Mouse (Mus musculus) heart, postnatal 0 days (tissue): ENCODE results near the gene Kmt5c. TPM values are rescaled to one million over a fixed set of nuclear protein-coding genes. Genes with fewer than 3 reads are reported as not detected.

Source experiments
- ATAC-seq: fragments of 200-750 bp; cut with Nextera tagmentation; 2 replicates; pipeline ENCODE4 v1.8.0; 2017; ENCODE audit warnings: low read depth, moderate number of reproducible peaks, moderate library complexity; ENCODE audit not compliant: insufficient read depth
- DNase-seq: peaks from one replicate; pipeline ENCODE4 v3.0.0-alpha.2; 2016; ENCODE audit warnings: low spot score
- H3K27ac ChIP-seq: fragments of 300-500 bp; sonication (generic); 2 replicates; pipeline ENCODE4 v1.5.1; 2014; ENCODE audit warnings: low read depth, mild to moderate bottlenecking
- H3K27me3 ChIP-seq: fragments of 300-500 bp; sonication (generic); 2 replicates; pipeline ENCODE4 v1.6.1; 2014; ENCODE audit warnings: low read length, mixed read lengths; ENCODE audit not compliant: control insufficient read depth, insufficient read depth
- H3K36me3 ChIP-seq: fragments of 300-500 bp; sonication (generic); replicated peaks from 2 replicates; pipeline ENCODE4 v1.6.1; 2014; ENCODE audit warnings: low read length, mixed read lengths; ENCODE audit not compliant: control insufficient read depth, insufficient read depth
- H3K4me1 ChIP-seq: fragments of 300-500 bp; sonication (generic); 2 replicates; pipeline ENCODE4 v1.6.1; 2014; ENCODE audit warnings: antibody characterized with exemption; ENCODE audit not compliant: control insufficient read depth, insufficient read depth
- H3K4me2 ChIP-seq: fragments of 300-500 bp; sonication (generic); 2 replicates; pipeline ENCODE4 v1.6.1; 2014; ENCODE audit warnings: low read depth, mild to moderate bottlenecking, low read length, moderate library complexity
- H3K4me3 ChIP-seq: fragments of 300-500 bp; sonication (generic); 2 replicates; pipeline ENCODE4 v1.5.1; 2014; ENCODE audit warnings: low read depth, low read length
- H3K9ac ChIP-seq: fragments of 300-500 bp; sonication (generic); replicated peaks from 2 replicates; pipeline ENCODE4 v1.6.1; 2014; ENCODE audit warnings: low read depth, low read length, mixed read lengths
- H3K9me3 ChIP-seq: fragments of 300-500 bp; sonication (generic); replicated peaks from 2 replicates; pipeline ENCODE4 v1.6.1; 2016; ENCODE audit warnings: low read length; ENCODE audit not compliant: control insufficient read depth
- CTCF ChIP-seq: IDR thresholded peaks from 2 replicates; pipeline ENCODE4 v1.5.1; 2016; ENCODE audit warnings: antibody characterized with exemption, control low read depth, low read depth
- EP300 ChIP-seq: IDR thresholded peaks from 2 replicates; pipeline ENCODE4 v1.6.1; 2016; ENCODE audit warnings: antibody characterized with exemption, low read depth
- WGBS: fragments of 180-500 bp; shearing (Covaris S2); extraction: QIAGEN DNeasy Blood & Tissue Kit; methylation state at CpG from one replicate; pipeline ENCODE4 v1.1.7; 2014; 5-methylcytosine and 5-hydroxymethylcytosine counted together
- polyA plus RNA-seq: library from polyadenylated mRNA; unstranded; fragments of >200 nt; fragmentation: Nextera tagmentation; extraction: Ambion mirVana; gene quantifications from 2 replicates; pipeline ENCODE4 v1.2.1, GENCODE M21; 2015
- total RNA-seq: library from RNA; depleted of rRNA; stranded (reverse); fragments of >200 nt; gene quantifications from 2 replicates; pipeline ENCODE4 v1.2.3, GENCODE M21; 2014; ENCODE audit warnings: low replicate concordance

Kmt5c gene
- total and polyA plus RNA-seq, 2 experiments from 2014 or later, result 38.3 to 62.9 TPM

GRCm38 (mm10) chr7:4703195-4703594 lies 36.7 kb upstream of the Kmt5c start:
- Histone ChIP-seq H3K9ac (no peak overlapping the region), H3K4me2 (no peak overlapping the region), H3K4me3 (no peak overlapping the region), H3K36me3 (no peaks in the 10 kb centered on the region), H3K4me1 (no peaks in the 10 kb centered on the region), H3K27me3 (no peaks in the 10 kb centered on the region), H3K9me3 (no peaks in the 10 kb centered on the region), H3K27ac (no peak overlapping the region)
- WGBS, result 84% methylated on average over 7 of the region's 7 CpGs
- no peak for ATAC-seq
- DNase-seq, result no peak
- TF ChIP-seq EP300 (no peak), CTCF (no peak)

GRCm38 (mm10) chr7:4705098-4705497 lies 34.8 kb upstream of the Kmt5c start:
- H3K9me3 ChIP-seq, result no peaks in the 10 kb centered on the region
- H3K4me2 ChIP-seq, result no peak overlapping the region
- no peak overlapping the region for H3K4me3 ChIP-seq
- 50% methylated on average over 18 of the region's 18 CpGs for whole genome bisulfite sequencing
- no peaks in the 10 kb centered on the region for H3K4me1 ChIP-seq
- DNase-seq (no peak), ATAC-seq (no peak)
- no peaks in the 10 kb centered on the region for H3K36me3 ChIP-seq
- no peak overlapping the region for H3K27ac ChIP-seq
- TF ChIP-seq CTCF (peak; percentile 45), EP300 (no peak)
- no peaks in the 10 kb centered on the region for H3K27me3 ChIP-seq
- H3K9ac ChIP-seq, result no peak overlapping the region

- 60% methylated on average over 3 of the region's 3 CpGs for WGBS
- Histone ChIP-seq H3K4me2 (no peak overlapping the region), H3K27ac (no peak overlapping the region), H3K4me3 (no peak overlapping the region), H3K27me3 (no peaks in the 10 kb centered on the region), H3K4me1 (no peaks in the 10 kb centered on the region), H3K9ac (no peak overlapping the region), H3K36me3 (no peaks in the 10 kb centered on the region), H3K9me3 (no peaks in the 10 kb centered on the region)
- TF ChIP-seq EP300, result no peak
- TF ChIP-seq CTCF, result peak; percentile 5; the same call in 1 of the 2 replicates
- DNase-seq, result no peak
- no peak for ATAC-seq
Measured at GRCm38 (mm10) chr7:4712594-4712993, 27.3 kb upstream of the Kmt5c start.

GRCm38 (mm10) chr7:4716955-4717354 lies 23.0 kb upstream of the Kmt5c start:
- 62% methylated on average over 6 of the region's 6 CpGs for whole genome bisulfite sequencing
- no peak overlapping the region for H3K4me2 ChIP-seq
- no peak for TF ChIP-seq EP300
- TF ChIP-seq CTCF, result no peak
- H3K36me3 ChIP-seq, result no peaks in the 10 kb centered on the region
- no peak overlapping the region for H3K9ac ChIP-seq
- no peaks in the 10 kb centered on the region for H3K4me1 ChIP-seq
- no peak overlapping the region for H3K27ac ChIP-seq
- DNase-seq, result no peak
- no peaks in the 10 kb centered on the region for H3K9me3 ChIP-seq
- no peak for ATAC-seq
- H3K27me3 ChIP-seq, result no peaks in the 10 kb centered on the region
- H3K4me3 ChIP-seq, result no peak overlapping the region

- no peaks in the 10 kb centered on the region for H3K9me3 ChIP-seq
- H3K36me3 ChIP-seq, result no peaks in the 10 kb centered on the region
- DNase-seq (no peak), ATAC-seq (no peak)
- H3K27ac ChIP-seq, result no peak overlapping the region
- H3K4me2 ChIP-seq, result no peak overlapping the region
- no peak overlapping the region for H3K9ac ChIP-seq
- WGBS, result 97% methylated on average over 3 of the region's 3 CpGs
- no peaks in the 10 kb centered on the region for H3K27me3 ChIP-seq
- H3K4me1 ChIP-seq, result no peaks in the 10 kb centered on the region
- H3K4me3 ChIP-seq, result no peak overlapping the region
- TF ChIP-seq CTCF (no peak), EP300 (no peak)
Measured at GRCm38 (mm10) chr7:4719276-4719675, 20.6 kb upstream of the Kmt5c start.

GRCm38 (mm10) chr7:4723508-4723907 lies 16.4 kb upstream of the Kmt5c start:
- no peak overlapping the region for H3K9ac ChIP-seq
- DNase-seq, result no peak
- TF ChIP-seq CTCF, result no peak
- TF ChIP-seq EP300, result no peak

More at GRCm38 (mm10) chr7:4723508-4723907, 16.4 kb upstream of the Kmt5c start:
- no peaks in the 10 kb centered on the region for H3K4me1 ChIP-seq
- no peak for ATAC-seq
- peak overlapping the region; percentile 50 for H3K4me2 ChIP-seq
- H3K4me3 ChIP-seq, result peak overlapping the region; percentile 16; the same call in 1 of the 2 replicates
- no peaks in the 10 kb centered on the region for H3K27me3 ChIP-seq
- WGBS, result 32% methylated on average over 12 of the region's 12 CpGs
- no peak overlapping the region for H3K27ac ChIP-seq
- no peaks in the 10 kb centered on the region for H3K9me3 ChIP-seq
- H3K36me3 ChIP-seq, result no peaks in the 10 kb centered on the region
